Mouse (Mus musculus): ENCODE results near the gene Fgfrl1. TPM values are rescaled to one million over a fixed set of nuclear protein-coding genes. Genes with fewer than 3 reads are reported as not detected.

The Fgfrl1 gene
- polyA plus RNA-seq, 1 experiment, result 30.9 TPM

GRCm38 (mm10) chr5:108701341-108702021 lies 9.3 kb downstream of the Fgfrl1 start:
- no peak for TF ChIP-seq MAX (IDR thresholded peaks at IDR 0.05)
- no peak for TF ChIP-seq FOSL1 (IDR thresholded peaks at IDR 0.05; ENCODE audit: insufficient read depth, low read length, poor library complexity, severe bottlenecking)
- TF ChIP-seq CEBPB (IDR thresholded peaks at IDR 0.05; ENCODE audit: low read depth), result no peak
- no peak for TF ChIP-seq MYOG (IDR thresholded peaks at IDR 0.05; ENCODE audit: control insufficient read depth, extremely low read depth, insufficient read length)
- no peak for TF ChIP-seq USF1 (IDR thresholded peaks at IDR 0.05; ENCODE audit: low read depth)
- no peak for TF ChIP-seq CTCF (IDR thresholded peaks at IDR 0.05; ENCODE audit: control insufficient read depth, insufficient read depth, insufficient read length)
- no peak for TF ChIP-seq MYOD1 (IDR thresholded peaks at IDR 0.05; ENCODE audit: control insufficient read depth, insufficient read length, low read depth)
- Histone ChIP-seq H3K4me3 (ENCODE audit: insufficient read depth, poor library complexity, severe bottlenecking) (no peak overlapping the region), H3K79me3 (ENCODE audit: low read depth) (no peaks in the 10 kb centered on the region), H3ac (ENCODE audit: control insufficient read depth, insufficient read length, low read depth) (no peak overlapping the region), H3K27me3 (ENCODE audit: control insufficient read depth, insufficient read depth, insufficient read length) (no peaks in the 10 kb centered on the region), H3K36me3 (ENCODE audit: control insufficient read depth, insufficient read depth) (no peaks in the 10 kb centered on the region), H3K79me2 (ENCODE audit: control insufficient read depth, insufficient read depth) (no peaks in the 10 kb centered on the region)

GRCm38 (mm10) chr5:108703754-108704626 lies 11.8 kb downstream of the Fgfrl1 start:
- no peak overlapping the region for H3K4me3 ChIP-seq (ENCODE audit: insufficient read depth, poor library complexity, severe bottlenecking)
- no peaks in the 10 kb centered on the region for H3K27me3 ChIP-seq (ENCODE audit: control insufficient read depth, insufficient read depth, insufficient read length)
- H3K79me2 ChIP-seq (ENCODE audit: control insufficient read depth, insufficient read depth), result no peaks in the 10 kb centered on the region
- H3ac ChIP-seq (ENCODE audit: control insufficient read depth, insufficient read length, low read depth), result no peak overlapping the region
- H3K36me3 ChIP-seq (ENCODE audit: control insufficient read depth, insufficient read depth), result no peaks in the 10 kb centered on the region
- no peaks in the 10 kb centered on the region for H3K79me3 ChIP-seq (ENCODE audit: low read depth)
- TF ChIP-seq MYOG (IDR thresholded peaks at IDR 0.05; ENCODE audit: control insufficient read depth, extremely low read depth, insufficient read length), result no peak

- Histone ChIP-seq H3K79me2 (ENCODE audit: control insufficient read depth, insufficient read depth) (no peaks in the 10 kb centered on the region), H3K4me3 (ENCODE audit: insufficient read depth, poor library complexity, severe bottlenecking) (no peak overlapping the region), H3K27me3 (ENCODE audit: control insufficient read depth, insufficient read depth, insufficient read length) (no peaks in the 10 kb centered on the region), H3K36me3 (ENCODE audit: control insufficient read depth, insufficient read depth) (no peaks in the 10 kb centered on the region), H3ac (ENCODE audit: control insufficient read depth, insufficient read length, low read depth) (no peak overlapping the region), H3K79me3 (ENCODE audit: low read depth) (no peaks in the 10 kb centered on the region)
- TF ChIP-seq CEBPB (IDR thresholded peaks at IDR 0.05; ENCODE audit: low read depth) (no peak), MYOD1 (IDR thresholded peaks at IDR 0.05; ENCODE audit: control insufficient read depth, insufficient read length, low read depth) (no peak)
Measured at GRCm38 (mm10) chr5:108707758-108708157, 15.6 kb downstream of the Fgfrl1 start.

- H3ac ChIP-seq (ENCODE audit: control insufficient read depth, insufficient read length, low read depth), result no peak overlapping the region
- H3K79me3 ChIP-seq (ENCODE audit: low read depth), result no peaks in the 10 kb centered on the region
- no peaks in the 10 kb centered on the region for H3K36me3 ChIP-seq (ENCODE audit: control insufficient read depth, insufficient read depth)
- H3K27me3 ChIP-seq (ENCODE audit: control insufficient read depth, insufficient read depth, insufficient read length), result no peaks in the 10 kb centered on the region
- no peak overlapping the region for H3K4me3 ChIP-seq (ENCODE audit: insufficient read depth, poor library complexity, severe bottlenecking)
- no peaks in the 10 kb centered on the region for H3K79me2 ChIP-seq (ENCODE audit: control insufficient read depth, insufficient read depth)
- TF ChIP-seq FOSL1 (IDR thresholded peaks at IDR 0.05; ENCODE audit: insufficient read depth, low read length, poor library complexity, severe bottlenecking) (no peak), MYOD1 (IDR thresholded peaks at IDR 0.05; ENCODE audit: control insufficient read depth, insufficient read length, low read depth) (no peak), CEBPB (IDR thresholded peaks at IDR 0.05; ENCODE audit: low read depth) (no peak), CTCF (IDR thresholded peaks at IDR 0.05; ENCODE audit: control insufficient read depth, insufficient read depth, insufficient read length) (no peak), MAX (IDR thresholded peaks at IDR 0.05) (no peak), MYOG (IDR thresholded peaks at IDR 0.05; ENCODE audit: control insufficient read depth, extremely low read depth, insufficient read length) (no peak), USF1 (IDR thresholded peaks at IDR 0.05; ENCODE audit: low read depth) (no peak)
Measured at GRCm38 (mm10) chr5:108708419-108708818, 16.2 kb downstream of the Fgfrl1 start.

DNA sequence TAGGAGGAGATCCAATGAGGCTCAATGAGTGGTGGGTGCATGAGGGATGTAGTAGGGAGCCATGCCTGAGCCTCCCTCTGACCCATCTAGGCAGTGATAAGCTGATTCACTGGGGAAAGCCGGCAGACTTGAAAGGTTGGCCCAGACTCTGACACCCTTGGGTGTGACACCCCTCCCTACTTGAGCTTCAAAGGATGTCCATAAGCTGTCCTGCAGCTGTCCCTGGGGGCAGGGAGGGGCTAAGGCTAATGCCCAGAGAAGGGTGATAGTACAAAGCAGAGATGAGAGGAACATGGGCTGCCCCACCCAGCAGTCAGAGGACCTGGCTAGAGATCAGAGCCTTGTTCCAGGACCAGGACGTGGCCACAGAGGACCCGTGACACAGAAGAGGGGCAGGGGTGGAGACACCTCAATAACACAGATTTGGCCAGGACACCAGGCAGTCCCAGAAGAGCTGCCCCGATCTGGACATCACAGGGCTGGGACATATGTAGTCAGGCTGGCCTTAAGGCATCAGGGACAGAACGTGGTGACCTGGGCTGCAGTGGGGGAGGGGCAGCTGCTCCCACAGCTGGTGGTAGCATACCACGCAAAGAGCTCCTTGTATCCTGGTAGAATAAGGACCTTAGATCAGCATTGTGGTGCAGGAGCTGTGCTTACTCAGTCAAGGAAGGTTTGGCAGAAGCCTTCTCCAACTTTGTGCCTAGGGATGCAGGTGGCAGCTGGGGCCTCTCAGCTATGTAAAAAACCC lies 17.0 kb downstream of the Fgfrl1 start:
- H3K27me3 ChIP-seq (ENCODE audit: control insufficient read depth, insufficient read depth, insufficient read length), result no peaks in the 10 kb centered on the region
- no peaks in the 10 kb centered on the region for H3K79me3 ChIP-seq (ENCODE audit: low read depth)
- H3ac ChIP-seq (ENCODE audit: control insufficient read depth, insufficient read length, low read depth), result no peak overlapping the region
- no peaks in the 10 kb centered on the region for H3K79me2 ChIP-seq (ENCODE audit: control insufficient read depth, insufficient read depth)
- no peaks in the 10 kb centered on the region for H3K36me3 ChIP-seq (ENCODE audit: control insufficient read depth, insufficient read depth)
- H3K4me3 ChIP-seq (ENCODE audit: insufficient read depth, poor library complexity, severe bottlenecking), result no peak overlapping the region
- TF ChIP-seq MYOD1 (IDR thresholded peaks at IDR 0.05; ENCODE audit: control insufficient read depth, insufficient read length, low read depth), result no peak
- TF ChIP-seq MYOG (IDR thresholded peaks at IDR 0.05; ENCODE audit: control insufficient read depth, extremely low read depth, insufficient read length), result no peak
- no peak for TF ChIP-seq USF1 (IDR thresholded peaks at IDR 0.05; ENCODE audit: low read depth)
